Mouse (Mus musculus) mature B cell (primary cell): ENCODE results near the gene Siglecg.
"Not testable (repeated sequence)": the region's sequence is repeated elsewhere in the genome, so short reads cannot be mapped to it uniquely, and the experiment has no call there.

Experiments
- in situ Hi-C: fragments of 300-500 bp; cut with MboI; formaldehyde crosslinking; loops from 2 replicates; pipeline ENCODE4 v1.14.3; 2019

Gene Siglecg

DNA sequence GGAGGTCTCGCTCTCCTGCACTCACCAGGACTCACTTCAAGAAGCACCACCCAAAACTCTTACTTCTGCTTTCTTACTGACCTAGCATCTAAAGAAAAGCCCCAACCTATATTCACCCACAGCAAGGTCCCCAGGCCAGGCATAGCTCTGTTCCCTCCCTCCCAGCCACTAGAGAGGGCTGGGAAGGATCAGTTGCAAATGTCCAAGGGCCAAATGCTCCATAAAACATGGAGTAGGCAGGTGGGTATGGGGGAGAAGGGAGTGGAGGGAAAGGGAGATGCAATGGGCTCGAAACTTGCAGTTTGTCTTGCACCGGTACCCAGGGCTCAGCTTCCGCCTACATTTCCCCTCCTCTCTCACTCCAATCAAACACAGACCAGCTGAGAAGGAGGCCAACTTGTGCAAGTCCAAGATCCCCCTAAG is at the start of gene Siglecg:
Siglecg (plus strand) TSS at position 74 of the 423 bp plus-strand sequence.
- in situ Hi-C loops: no loop called here

DNA sequence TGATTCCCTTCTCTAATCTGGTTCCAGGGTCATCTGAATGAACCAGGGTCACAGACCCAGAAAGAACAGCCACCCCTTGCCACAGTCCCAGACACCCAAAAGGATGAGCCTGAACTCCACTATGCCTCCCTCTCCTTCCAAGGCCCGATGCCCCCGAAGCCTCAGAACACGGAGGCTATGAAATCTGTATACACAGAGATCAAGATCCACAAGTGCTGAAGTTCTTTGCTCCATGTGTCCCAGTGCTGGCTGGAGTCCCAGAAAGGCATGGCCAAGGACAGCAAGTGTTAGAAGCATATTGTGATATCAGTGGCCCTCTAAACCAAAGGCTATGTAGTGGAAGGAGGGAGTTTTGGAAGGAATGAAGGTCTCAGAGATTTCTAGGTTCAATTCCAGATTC is 49.4 kb upstream of the Siglecg start:
- in situ Hi-C loops: no loop called here

DNA sequence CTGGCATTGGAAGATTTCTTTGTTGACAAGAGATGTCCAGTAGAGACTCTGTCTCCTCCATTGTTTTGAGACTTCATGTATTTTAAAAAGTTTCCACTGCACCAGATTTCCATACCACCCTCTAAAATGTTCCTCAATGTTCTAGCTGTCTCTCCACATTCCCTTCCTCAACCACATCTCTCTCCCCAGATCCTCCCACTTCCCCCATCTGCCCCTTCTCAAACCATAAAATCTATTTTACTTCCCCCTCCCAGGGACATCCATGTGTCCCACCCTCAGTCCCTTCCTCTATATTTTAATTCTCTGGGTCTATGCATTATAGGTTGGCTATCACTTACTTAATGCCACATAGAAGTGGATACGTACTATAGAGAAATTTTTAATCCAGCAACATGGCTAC is 46.6 kb upstream of the Siglecg start:
- in situ Hi-C loops: no loop called here

DNA sequence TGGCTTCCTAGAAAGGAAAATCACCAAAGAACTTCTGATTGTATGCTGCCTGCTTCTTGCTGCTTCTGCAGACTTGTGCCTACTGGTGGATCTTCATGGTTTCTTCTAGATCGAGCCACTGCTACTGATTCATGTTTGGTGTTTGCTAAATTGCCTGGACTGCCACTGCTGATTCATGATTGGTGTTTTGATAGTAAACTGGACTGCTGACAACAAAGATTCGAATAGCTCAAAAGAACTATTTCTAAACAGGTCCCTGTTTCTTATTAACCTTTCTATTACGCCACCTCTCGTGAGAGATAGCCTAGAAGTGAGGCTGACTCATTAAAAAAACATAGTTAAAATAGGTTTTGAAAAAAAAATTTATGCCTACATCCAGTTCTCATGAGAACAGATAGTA is 46.0 kb upstream of the Siglecg start:
- in situ Hi-C loops: no loop called here

DNA sequence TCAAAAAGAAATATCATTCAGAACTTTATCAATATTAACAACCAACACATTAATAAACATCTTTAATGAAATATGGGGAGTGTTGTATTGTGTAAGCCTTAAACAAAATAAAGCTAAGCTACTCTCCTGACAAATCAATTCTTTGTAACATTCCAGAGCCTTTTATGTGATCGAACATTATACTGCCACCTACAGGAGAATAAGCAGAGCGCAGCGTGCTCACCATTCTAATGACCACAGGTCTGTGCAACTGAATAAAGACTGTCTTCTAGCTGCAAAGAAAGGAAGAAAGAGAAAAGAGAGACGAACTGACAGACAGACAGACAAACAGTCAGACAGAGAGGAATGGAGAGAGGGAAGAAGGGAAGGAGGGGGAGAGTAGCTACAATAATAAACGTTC is 29.8 kb upstream of the Siglecg start:
- in situ Hi-C loops: no loop called here

DNA sequence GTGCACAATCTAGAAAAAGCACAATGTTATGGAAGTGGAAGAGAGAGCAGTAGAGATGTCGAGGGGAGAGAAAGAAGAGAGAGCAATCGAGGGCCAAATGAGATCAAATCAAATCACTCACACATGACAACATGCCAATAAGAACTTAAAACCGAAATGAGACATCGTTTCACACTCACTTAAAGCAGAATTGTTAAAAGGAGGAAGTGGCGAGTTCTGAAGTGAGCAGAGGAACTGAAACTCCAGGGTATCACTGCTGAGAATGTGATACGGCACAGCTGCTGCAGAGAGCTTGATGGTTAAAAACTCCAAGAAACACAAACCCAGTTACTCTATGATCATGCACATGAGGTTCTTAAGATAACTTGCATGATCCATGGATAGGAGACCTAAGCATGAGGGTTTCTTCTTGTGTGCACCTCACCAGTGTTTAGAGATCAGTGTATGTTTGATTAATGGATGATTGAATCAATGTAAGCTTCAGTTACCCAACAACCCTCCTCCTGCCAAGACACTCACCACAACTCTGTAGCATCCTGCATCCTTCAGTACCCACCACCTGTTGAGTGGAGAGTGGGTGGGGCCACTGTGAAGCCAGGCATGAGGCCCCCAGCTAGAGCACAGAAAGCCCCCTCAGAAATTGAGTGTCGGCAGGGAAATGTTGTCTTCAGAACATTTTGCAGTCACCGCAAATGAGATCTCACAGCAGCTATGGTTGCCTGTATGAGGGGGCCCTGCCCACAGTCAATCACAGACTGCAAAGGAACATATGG is 15.5 kb upstream of the Siglecg start:
- in situ Hi-C loops: no loop called here

DNA sequence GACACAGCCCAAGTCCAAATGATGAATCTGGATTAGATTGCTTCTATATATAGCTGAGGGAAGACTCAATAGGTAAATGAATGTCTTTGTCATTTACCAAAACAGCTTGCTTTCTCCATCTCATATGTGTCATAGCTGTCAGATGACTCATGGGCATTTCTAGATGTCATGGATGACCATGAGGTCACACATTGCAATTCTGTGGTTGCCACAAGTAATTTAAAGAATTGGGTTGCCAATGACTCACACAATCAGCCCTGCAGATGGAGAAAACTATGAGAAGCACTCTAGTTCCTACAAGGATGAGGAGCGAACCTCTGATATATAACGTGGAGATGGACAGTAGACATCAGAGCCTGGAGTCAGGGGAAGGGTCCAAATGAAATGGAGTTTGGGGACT is 8.5 kb upstream of the Siglecg start:
- in situ Hi-C loops: no loop called here

DNA sequence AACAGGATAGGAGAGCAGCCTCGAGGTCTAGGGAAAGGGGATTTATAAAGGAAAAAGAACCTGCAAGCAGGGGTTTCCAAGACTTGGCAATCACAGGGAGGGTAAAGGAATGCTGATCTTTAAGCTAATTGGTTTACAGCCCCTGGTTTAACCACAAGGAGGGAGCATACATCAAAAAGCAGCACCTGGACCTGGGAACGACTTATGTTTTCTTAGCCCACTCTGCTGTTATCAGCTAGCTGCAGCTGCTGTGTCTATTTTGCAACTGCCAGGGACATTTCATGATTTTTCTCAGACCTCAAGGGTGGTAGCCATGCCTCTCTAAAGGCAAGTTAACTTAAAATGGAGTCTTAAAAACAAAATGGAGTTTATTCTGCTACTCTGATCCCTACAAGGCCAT is 5.3 kb upstream of the Siglecg start:
- in situ Hi-C loops: no loop called here

DNA sequence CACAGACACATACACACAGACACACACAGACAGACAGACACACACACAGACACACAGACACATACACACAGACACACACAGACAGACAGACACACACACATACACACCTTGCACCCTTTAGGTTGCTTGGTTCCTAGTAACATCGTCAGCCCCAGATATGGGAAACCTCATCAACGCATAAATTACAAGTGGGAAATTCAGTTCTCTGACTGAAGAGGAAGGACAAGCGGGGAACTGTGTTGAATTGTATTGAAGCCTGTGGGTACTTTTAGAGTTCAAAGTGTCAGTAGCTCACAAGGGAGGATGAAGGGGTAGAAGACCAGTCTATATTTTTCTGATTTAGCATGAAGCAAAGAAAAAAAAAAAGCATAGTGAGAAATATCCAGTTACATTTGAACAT is 431 bp upstream of the Siglecg start:
- in situ Hi-C loops: no loop called here

DNA sequence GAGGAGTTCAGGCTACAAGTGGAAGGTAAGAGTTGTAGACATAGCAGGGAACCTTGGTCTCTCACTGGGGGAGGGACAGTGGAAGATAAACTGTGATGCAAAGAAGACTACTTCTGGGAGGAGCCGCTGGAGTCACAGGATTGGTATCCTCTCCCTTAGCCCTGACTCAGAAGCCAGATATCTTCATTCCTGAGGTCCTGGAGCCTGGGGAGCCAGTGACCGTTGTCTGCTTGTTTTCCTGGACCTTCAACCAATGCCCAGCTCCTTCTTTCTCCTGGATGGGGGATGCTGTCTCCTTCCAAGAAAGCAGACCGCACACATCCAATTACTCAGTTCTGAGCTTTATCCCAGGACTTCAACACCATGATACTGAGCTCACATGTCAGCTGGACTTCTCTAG is 1.1 kb downstream of the Siglecg start:
- in situ Hi-C loops: no loop called here

DNA sequence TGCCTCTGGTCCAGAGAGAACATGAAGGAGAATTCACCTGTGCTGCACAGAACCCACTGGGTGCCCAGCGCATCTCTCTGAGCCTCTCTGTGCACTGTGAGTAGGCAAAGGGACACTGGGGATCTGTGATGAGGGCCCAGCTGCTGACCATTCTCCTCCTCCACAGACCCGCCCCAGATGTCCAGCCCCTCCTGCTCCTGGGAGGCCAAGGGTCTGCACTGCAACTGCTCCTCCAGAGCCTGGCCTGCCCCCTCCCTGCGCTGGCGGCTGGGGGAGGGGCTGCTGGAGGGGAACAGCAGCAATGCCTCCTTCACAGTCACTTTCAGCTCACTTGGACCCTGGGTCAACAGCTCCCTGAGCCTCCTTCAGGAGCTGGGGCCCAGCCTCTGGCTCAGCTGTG is 3.7 kb downstream of the Siglecg start:
- in situ Hi-C loops: not testable (repeated sequence)

DNA sequence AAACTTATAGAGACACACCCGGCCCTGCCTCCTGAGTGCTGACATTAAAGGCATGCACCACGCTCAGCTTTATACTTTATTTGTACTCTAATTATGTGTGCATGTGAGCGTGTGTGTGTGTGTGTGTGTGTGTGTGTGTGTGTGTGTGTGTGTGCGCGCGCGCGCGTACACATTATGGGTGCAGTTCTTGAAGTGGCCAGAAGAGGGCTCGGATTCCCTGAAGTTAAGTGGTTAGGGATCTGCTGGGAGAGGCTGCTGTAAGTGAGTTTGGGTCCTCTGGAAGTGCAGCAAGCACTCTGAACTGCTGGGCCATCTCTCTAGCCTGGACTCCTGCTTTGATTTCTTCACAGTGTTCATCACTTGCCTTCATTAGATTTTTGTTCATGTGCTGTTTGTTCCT is 9.3 kb downstream of the Siglecg start:
- in situ Hi-C loops: no loop called here

DNA sequence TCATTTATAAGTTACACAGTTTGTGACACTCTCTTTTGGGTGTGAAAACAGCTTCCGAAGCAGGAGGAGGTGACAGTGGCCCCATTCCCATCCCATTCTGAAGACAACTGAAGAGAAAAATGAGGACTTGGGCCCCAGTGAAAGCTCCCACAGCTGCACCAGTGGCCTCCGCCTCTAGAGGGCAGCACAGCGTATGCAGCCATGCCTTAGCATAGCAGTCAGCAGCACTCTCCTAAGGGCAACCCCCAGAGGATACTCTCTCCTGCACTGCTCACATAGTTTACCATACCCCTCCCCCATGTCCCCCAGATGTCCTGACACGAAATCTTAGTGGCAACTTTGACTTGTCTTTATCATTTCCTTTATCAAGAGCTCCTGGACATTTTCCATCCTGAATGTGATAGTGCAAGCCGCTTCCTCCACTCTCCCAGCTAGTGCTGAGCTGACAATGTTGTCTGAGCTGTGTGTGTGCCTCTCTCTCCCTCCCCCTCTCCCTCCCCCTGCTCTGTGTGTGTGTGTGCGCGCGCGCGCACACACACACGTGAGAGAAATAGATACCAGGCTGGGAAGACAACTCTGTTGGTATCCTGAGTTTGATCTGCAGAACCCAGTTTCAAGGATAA is 15.1 kb downstream of the Siglecg start:
- in situ Hi-C loops: no loop called here

DNA sequence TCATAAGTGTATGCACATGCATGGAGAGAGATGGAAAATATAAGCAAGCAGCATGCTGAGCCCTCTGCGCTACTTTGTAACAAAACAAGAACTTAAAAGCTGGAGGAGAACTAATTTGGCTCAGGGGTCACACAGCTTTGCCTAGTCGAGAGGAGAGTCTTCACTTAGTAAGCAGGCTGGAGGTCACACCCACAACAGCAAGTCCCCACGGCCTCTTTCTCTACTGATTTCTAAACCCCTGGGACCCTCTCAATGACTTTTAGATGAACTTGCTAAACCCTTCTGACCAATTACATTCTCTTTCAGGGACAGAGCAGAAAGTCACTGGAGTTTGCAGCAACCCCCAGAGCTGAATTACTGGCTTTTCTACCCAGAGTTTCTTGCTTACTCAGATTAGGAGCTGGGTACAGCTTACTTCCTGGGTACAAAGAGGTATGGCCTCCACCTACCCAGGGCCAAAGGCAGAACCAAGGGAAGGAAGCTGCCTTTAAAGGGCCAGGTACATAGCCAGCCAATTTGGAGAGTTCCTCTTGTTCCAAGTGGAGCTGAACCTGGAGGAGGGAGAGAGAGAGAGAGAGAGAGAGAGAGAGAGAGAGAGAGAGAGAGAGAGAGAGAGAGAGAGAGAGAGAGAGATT is 16.1 kb downstream of the Siglecg start:
- in situ Hi-C loops: no loop called here

DNA sequence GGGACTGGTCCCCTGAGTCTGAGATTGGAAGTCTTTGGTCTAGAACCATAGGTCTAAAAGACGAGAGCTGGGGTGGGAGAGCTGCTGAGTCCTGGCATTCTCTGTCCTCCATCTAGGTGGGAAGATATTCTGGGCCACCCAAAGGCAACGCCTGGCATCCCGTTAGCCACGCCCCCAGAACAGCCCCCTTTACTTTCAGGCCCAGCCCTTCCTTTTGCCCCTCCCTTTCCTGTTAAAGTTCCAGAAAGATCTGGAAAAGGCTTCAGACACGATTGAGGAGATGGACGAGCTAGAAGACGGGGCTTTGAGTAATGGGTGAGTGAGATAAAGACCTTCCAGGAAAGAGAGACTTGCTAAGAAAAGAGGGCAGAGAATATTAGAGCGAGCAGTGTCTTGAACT is 19.4 kb downstream of the Siglecg start, which contains the start of gene Lim2:
Lim2 (plus strand) TSS at position 265 of the 400 bp plus-strand sequence.
- in situ Hi-C loops: no loop called here

DNA sequence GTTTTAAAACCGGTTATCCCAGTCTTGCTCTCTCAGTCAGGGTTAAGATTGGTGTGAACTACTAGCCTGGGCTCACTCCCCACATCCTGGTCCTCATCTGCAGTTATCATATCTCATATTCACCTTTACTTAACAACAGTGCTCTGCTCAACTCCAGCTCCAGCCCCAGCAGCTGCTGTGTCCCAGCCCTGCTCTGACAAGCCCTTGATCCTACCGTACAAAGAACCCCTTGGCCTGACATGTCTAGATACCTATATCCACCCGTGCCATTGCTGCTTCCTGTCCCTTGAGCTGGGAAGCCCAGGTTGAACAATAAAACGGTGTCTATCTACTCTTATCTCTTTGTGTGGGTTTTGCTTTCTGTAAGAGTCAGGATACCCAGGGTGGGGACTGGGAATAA is 21.5 kb downstream of the Siglecg start:
- in situ Hi-C loops: no loop called here

DNA sequence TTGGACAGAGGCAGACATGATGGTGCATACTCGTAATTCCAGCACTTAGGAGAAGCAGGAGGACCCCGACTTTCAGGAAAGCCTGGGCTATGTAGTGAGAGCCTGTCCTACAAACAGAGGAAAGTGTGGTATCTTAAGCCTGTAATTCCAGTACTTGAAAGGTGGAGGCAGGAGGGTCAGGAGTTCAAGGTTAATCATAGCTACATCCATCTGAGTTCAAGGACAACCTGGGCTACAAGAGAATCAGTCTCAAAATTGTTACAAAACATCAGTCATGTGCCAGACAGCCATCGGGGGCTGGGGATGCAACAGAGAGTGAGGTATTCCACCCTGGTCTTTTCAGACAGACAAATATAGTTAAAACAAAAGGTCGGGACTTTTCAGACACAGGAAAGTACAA is 24.9 kb downstream of the Siglecg start:
- in situ Hi-C loops: no loop called here

DNA sequence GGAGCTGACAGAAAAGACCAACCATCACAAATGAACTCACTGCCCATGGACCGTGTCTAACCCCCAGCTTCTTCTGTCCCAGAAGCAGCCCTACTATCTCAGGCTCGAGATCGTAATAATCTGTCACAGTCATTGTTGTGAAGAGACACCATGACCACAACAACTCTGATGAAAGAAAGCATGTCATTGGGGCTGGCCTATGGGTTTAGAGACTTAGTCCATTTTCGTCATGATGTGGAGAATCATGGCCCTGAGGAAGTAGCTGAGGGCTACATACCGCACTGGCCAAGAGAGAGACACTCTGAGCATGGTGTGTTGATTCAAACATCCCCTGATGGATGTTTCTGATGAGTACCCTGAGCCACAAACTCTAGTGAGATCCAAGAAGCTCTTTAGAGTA is 26.7 kb downstream of the Siglecg start:
- in situ Hi-C loops: no loop called here

DNA sequence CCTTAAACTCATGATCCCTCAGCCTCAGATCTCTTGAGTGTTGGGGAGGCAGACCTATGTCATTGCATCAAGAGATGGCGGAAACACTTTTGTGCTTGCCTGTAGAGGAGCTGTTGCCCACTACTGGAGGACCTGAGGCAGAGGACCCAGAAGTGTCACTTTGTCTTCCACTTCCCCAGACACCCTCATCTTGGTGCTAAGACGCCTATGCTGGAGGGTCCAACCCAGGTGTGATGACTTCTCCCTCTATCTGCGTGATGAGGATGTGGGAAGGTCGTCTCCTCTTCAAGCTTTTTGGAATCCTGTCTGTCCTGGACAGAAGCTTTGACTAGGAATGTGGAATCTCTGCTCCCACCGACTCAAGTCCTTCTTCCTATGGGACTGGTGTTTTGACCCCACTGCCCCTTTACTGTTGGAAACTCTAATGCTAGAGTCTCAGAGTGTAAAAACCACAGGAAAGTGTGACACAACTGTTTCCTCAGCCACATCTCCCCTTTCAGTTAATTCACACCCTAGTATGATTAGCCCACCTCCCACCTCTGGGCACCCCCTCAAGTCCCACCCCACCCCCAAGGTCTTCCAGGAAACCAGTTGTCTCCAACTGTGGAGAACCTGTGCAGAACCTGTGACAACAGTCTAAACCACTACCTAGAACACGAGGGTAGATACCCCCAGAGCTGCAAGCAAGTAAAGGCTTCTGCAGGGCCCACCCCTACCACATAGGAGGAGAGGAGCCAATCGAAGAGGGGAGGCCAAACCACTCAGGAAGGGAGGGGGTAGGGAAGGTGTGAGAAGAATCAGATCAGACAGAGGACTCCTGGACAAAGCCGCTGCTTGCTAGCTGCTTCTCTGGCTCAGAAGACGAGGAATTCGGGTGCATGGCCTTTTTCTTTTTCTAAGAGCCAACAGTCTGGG is 28.6 kb downstream of the Siglecg start, which contains the start of gene Nkg7:
Nkg7 (plus strand) TSS at position 733 of the 915 bp plus-strand sequence.
- in situ Hi-C loops: no loop called here

DNA sequence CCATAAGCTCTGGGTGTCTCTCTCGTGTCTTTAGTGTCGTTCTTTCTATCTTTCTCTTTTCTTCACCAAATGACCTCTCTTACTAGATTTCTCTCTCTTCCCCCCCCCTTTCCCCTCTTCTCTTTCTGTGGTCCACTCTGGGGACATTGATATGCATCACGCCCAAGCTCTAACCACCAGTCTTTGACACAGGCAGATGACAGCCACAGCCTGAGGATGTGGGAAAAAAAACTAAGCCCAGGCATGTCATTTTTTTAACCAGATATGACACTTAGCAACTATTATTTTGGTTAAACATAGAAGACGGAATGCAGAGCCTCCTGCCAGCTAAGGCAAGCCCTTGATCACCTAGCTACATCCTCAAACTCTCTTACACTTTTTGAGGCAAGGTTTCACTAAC is 30.6 kb downstream of the Siglecg start:
- in situ Hi-C loops: no loop called here

DNA sequence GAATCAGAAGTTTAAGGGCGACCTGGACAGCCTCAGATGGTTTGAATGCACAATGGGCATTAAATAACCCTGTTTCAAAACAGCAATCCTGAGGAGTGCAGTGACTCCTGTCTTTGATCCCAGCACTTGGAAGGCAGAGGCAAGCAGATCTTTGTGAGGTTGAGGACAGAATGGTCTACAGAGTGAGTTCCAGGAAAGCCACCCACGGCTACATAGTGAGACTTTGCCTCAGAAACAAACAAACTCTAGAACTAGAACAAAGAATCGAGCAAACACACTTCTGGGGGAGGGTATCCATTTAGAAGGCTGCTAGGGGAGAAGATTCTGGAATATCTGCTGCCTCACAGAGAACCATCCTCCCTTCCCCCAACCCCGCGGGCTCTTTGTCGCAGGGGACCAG is 32.5 kb downstream of the Siglecg start, which contains the start of gene Cldnd2:
Cldnd2 (plus strand) TSS at position 301 of the 400 bp plus-strand sequence.
- in situ Hi-C loops: no loop called here

DNA sequence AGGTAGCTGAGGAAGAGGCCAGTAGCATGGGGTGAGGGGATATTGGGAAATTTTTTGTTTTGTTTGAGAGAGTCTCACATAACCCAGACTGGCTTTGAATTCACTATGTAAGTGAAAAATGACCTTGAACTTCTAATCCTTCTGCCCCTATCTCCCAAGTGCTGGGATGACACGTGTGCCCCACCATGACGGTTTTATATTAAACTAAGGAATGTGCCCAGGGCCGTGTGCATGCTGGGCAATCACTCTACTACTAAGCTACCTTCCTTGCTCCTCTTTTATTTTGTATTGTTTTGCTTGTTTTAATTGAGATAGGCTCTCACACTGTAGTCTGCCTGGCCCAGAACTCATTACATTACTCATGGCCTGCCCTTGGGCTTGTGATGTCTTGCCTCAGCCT is 33.1 kb downstream of the Siglecg start:
- in situ Hi-C loops: no loop called here
